Mouse (Mus musculus): ENCODE data around the gene Pigv. TPM values are rescaled to one million over a fixed set of nuclear protein-coding genes. Genes with fewer than 3 reads are reported as not detected.
A peak's percentile ranks its signal among the peaks of the same experiment; 100 is the strongest.
"Not testable (repeated sequence)": the region's sequence is repeated elsewhere in the genome, so short reads cannot be mapped to it uniquely, and the experiment has no call there.

Pigv gene
- polyA plus RNA-seq, 1 experiment from 2014 or later: 15.0 TPM

GRCm38 (mm10) chr4:133658729-133659128 is 13.7 kb downstream of the Pigv start:
- ATAC-seq (ENCODE audit: insufficient number of reproducible peaks, low FRiP score): no peak
- no peaks in the 10 kb centered on the region for H3K27me3 ChIP-seq (replicated peaks)
- peaks cover 30% of the 10 kb centered on the region for H3K4me1 ChIP-seq (replicated peaks)
- H3K27ac ChIP-seq (ENCODE audit: poor library complexity, severe bottlenecking): no peak overlapping the region
- WGBS: 36% methylated on average over 2 of the region's 2 CpGs
- no peak overlapping the region for H3K4me3 ChIP-seq
- H3K9me3 ChIP-seq (replicated peaks): no peaks in the 10 kb centered on the region
- H3K36me3 ChIP-seq: peaks cover 12% of the 10 kb centered on the region
- peak overlapping the region; percentile 60 for H3K4me2 ChIP-seq
- no peak overlapping the region for H3K9ac ChIP-seq

- H3K9ac ChIP-seq: no peak overlapping the region
- 59% methylated on average over 5 of the region's 5 CpGs for WGBS
These were observed 14.5 kb downstream of the Pigv start for GRCm38 (mm10) chr4:133657829-133658458.

GRCm38 (mm10) chr4:133656997-133657396 is 15.4 kb downstream of the Pigv start:
- H3K36me3 ChIP-seq: peaks cover 3% of the 10 kb centered on the region
- no peak overlapping the region for H3K4me2 ChIP-seq
- no peak overlapping the region for H3K9ac ChIP-seq
- H3K9me3 ChIP-seq (replicated peaks): no peaks in the 10 kb centered on the region
- no peak overlapping the region for H3K4me3 ChIP-seq
- no peaks in the 10 kb centered on the region for H3K27me3 ChIP-seq (replicated peaks)
- 33% methylated on average over 4 of the region's 4 CpGs for WGBS
- no peak overlapping the region for H3K27ac ChIP-seq (ENCODE audit: poor library complexity, severe bottlenecking)
- ATAC-seq (ENCODE audit: insufficient number of reproducible peaks, low FRiP score): no peak
- peaks cover 25% of the 10 kb centered on the region for H3K4me1 ChIP-seq (replicated peaks)

More at GRCm38 (mm10) chr4:133657829-133658458, 14.5 kb downstream of the Pigv start:
- Histone ChIP-seq H3K4me2 (no peak overlapping the region), H3K9me3 (replicated peaks) (no peaks in the 10 kb centered on the region), H3K27me3 (replicated peaks) (no peaks in the 10 kb centered on the region), H3K36me3 (peaks cover 12% of the 10 kb centered on the region), H3K27ac (ENCODE audit: poor library complexity, severe bottlenecking) (no peak overlapping the region), H3K4me1 (replicated peaks) (peaks cover 25% of the 10 kb centered on the region), H3K4me3 (no peak overlapping the region)
- ATAC-seq (ENCODE audit: insufficient number of reproducible peaks, low FRiP score): no peak

GRCm38 (mm10) chr4:133656294-133656693 is 16.2 kb downstream of the Pigv start:
- Histone ChIP-seq H3K4me1 (replicated peaks) (peaks cover 29% of the 10 kb centered on the region), H3K4me3 (no peak overlapping the region), H3K4me2 (no peak overlapping the region), H3K9ac (no peak overlapping the region), H3K27ac (ENCODE audit: poor library complexity, severe bottlenecking) (no peak overlapping the region), H3K27me3 (replicated peaks) (no peaks in the 10 kb centered on the region), H3K9me3 (replicated peaks) (no peaks in the 10 kb centered on the region), H3K36me3 (no peaks in the 10 kb centered on the region)
- no peak for ATAC-seq (ENCODE audit: insufficient number of reproducible peaks, low FRiP score)
- WGBS: 64% methylated on average over 4 of the region's 4 CpGs

GRCm38 (mm10) chr4:133654070-133654469 is 18.4 kb downstream of the Pigv start:
- H3K9ac ChIP-seq; H3K36me3 ChIP-seq; ATAC-seq (ENCODE audit: insufficient number of reproducible peaks, low FRiP score); H3K9me3 ChIP-seq (replicated peaks); H3K4me3 ChIP-seq; H3K4me2 ChIP-seq; H3K27me3 ChIP-seq (replicated peaks); H3K27ac ChIP-seq (ENCODE audit: poor library complexity, severe bottlenecking): not testable (repeated sequence)
- 0 out of 2 replicates have a peak, but pooled peaks cover 11% of the 10 kb centered on the region for H3K4me1 ChIP-seq (replicated peaks)
- WGBS: 91% methylated on average over 5 of the region's 5 CpGs

- H3K4me3 ChIP-seq: no peak overlapping the region
- H3K36me3 ChIP-seq: no peaks in the 10 kb centered on the region
- 72% methylated on average over 10 of the region's 10 CpGs for WGBS
- no peaks in the 10 kb centered on the region for H3K9me3 ChIP-seq (replicated peaks)
- no peaks in the 10 kb centered on the region for H3K27me3 ChIP-seq (replicated peaks)
- H3K27ac ChIP-seq (ENCODE audit: poor library complexity, severe bottlenecking): no peak overlapping the region
- no peak overlapping the region for H3K9ac ChIP-seq
- 0 out of 2 replicates have a peak, but pooled peaks cover 7% of the 10 kb centered on the region for H3K4me1 ChIP-seq (replicated peaks)
- no peak overlapping the region for H3K4me2 ChIP-seq
- ATAC-seq (ENCODE audit: insufficient number of reproducible peaks, low FRiP score): no peak
These were observed 19.7 kb downstream of the Pigv start for GRCm38 (mm10) chr4:133652746-133653145.

- no peak overlapping the region for H3K4me2 ChIP-seq
- no peak overlapping the region for H3K9ac ChIP-seq
- no peak for ATAC-seq (ENCODE audit: insufficient number of reproducible peaks, low FRiP score)
- H3K27ac ChIP-seq (ENCODE audit: poor library complexity, severe bottlenecking): no peak overlapping the region
- 0 out of 2 replicates have a peak, but pooled peaks cover 7% of the 10 kb centered on the region for H3K4me1 ChIP-seq (replicated peaks)
- H3K27me3 ChIP-seq (replicated peaks): no peaks in the 10 kb centered on the region
- H3K9me3 ChIP-seq (replicated peaks): no peaks in the 10 kb centered on the region
- WGBS: 71% methylated on average over 4 of the region's 4 CpGs
- H3K36me3 ChIP-seq: no peaks in the 10 kb centered on the region
- no peak overlapping the region for H3K4me3 ChIP-seq
These were observed 20.5 kb downstream of the Pigv start for GRCm38 (mm10) chr4:133651986-133652385.

- Histone ChIP-seq H3K27me3 (replicated peaks) (no peaks in the 10 kb centered on the region), H3K4me2 (no peak overlapping the region), H3K27ac (ENCODE audit: poor library complexity, severe bottlenecking) (no peak overlapping the region), H3K9ac (no peak overlapping the region), H3K4me1 (replicated peaks) (0 out of 2 replicates have a peak, but pooled peaks cover 7% of the 10 kb centered on the region), H3K36me3 (no peaks in the 10 kb centered on the region), H3K9me3 (replicated peaks) (no peaks in the 10 kb centered on the region), H3K4me3 (no peak overlapping the region)
- WGBS: 55% methylated on average over 10 of the region's 10 CpGs
- ATAC-seq (ENCODE audit: insufficient number of reproducible peaks, low FRiP score): no peak
These were observed 21.0 kb downstream of the Pigv start for GRCm38 (mm10) chr4:133651445-133651844.

GRCm38 (mm10) chr4:133649989-133650699 is 22.3 kb downstream of the Pigv start, which contains the start of gene Zdhhc18:
Zdhhc18 (minus strand) TSS chr4:133650154.
- H3K9ac ChIP-seq: peak within 1 kb of the TSS; percentile 47; the same call in 1 of the 2 replicates
- peaks cover 6% of the 10 kb centered on the region for H3K9me3 ChIP-seq (replicated peaks)
- peak within 1 kb of the TSS; percentile 32 for H3K4me3 ChIP-seq
- no peaks in the 10 kb centered on the region for H3K36me3 ChIP-seq
- no peak for ATAC-seq (ENCODE audit: insufficient number of reproducible peaks, low FRiP score)
- 0 out of 2 replicates have a peak, but pooled peaks cover 6% of the 10 kb centered on the region for H3K27me3 ChIP-seq (replicated peaks)
- WGBS: 34% methylated on average over 7 of the region's 7 CpGs
- H3K4me2 ChIP-seq: peak within 1 kb of the TSS; percentile 59
- H3K27ac ChIP-seq (ENCODE audit: poor library complexity, severe bottlenecking): no peak within 1 kb of the TSS
- 0 out of 2 replicates have a peak, but pooled peaks cover 7% of the 10 kb centered on the region for H3K4me1 ChIP-seq (replicated peaks)

- not testable (repeated sequence) for H3K4me1 ChIP-seq (replicated peaks); H3K9me3 ChIP-seq (replicated peaks); H3K36me3 ChIP-seq; H3K9ac ChIP-seq; H3K27me3 ChIP-seq (replicated peaks); H3K27ac ChIP-seq (ENCODE audit: poor library complexity, severe bottlenecking); ATAC-seq (ENCODE audit: insufficient number of reproducible peaks, low FRiP score)
- WGBS: 75% methylated on average over 5 of the region's 5 CpGs
- Histone ChIP-seq H3K4me3 (peak overlapping the region; percentile 32), H3K4me2 (peak overlapping the region; percentile 59)
These were observed 23.0 kb downstream of the Pigv start for GRCm38 (mm10) chr4:133649464-133649863.

GRCm38 (mm10) chr4:133645680-133646079 is 26.8 kb downstream of the Pigv start:
- no peak overlapping the region for H3K4me3 ChIP-seq
- 31% methylated on average over 21 of the region's 21 CpGs for whole genome bisulfite sequencing
- no peak for ATAC-seq (ENCODE audit: insufficient number of reproducible peaks, low FRiP score)

More at GRCm38 (mm10) chr4:133645680-133646079, 26.8 kb downstream of the Pigv start:
- peak overlapping the region; percentile 40; the same call in 1 of the 2 replicates for H3K4me2 ChIP-seq
- H3K9me3 ChIP-seq (replicated peaks): peaks cover 17% of the 10 kb centered on the region
- H3K27me3 ChIP-seq (replicated peaks): 0 out of 2 replicates have a peak, but pooled peaks cover 6% of the 10 kb centered on the region
- no peaks in the 10 kb centered on the region for H3K36me3 ChIP-seq
- peak overlapping the region; percentile 20; the same call in 1 of the 2 replicates for H3K9ac ChIP-seq
- no peak overlapping the region for H3K27ac ChIP-seq (ENCODE audit: poor library complexity, severe bottlenecking)
- 0 out of 2 replicates have a peak, but pooled peaks cover 6% of the 10 kb centered on the region for H3K4me1 ChIP-seq (replicated peaks)
